Mouse (Mus musculus): ENCODE results near the gene Slc43a3. TPM values are rescaled to one million over a fixed set of nuclear protein-coding genes. Genes with fewer than 3 reads are reported as not detected.
"Not testable (repeated sequence)": the region's sequence is repeated elsewhere in the genome, so short reads cannot be mapped to it uniquely, and the experiment has no call there.

Slc43a3 gene
- polyA plus RNA-seq, 1 experiment from 2014 or later: 107 TPM

DNA sequence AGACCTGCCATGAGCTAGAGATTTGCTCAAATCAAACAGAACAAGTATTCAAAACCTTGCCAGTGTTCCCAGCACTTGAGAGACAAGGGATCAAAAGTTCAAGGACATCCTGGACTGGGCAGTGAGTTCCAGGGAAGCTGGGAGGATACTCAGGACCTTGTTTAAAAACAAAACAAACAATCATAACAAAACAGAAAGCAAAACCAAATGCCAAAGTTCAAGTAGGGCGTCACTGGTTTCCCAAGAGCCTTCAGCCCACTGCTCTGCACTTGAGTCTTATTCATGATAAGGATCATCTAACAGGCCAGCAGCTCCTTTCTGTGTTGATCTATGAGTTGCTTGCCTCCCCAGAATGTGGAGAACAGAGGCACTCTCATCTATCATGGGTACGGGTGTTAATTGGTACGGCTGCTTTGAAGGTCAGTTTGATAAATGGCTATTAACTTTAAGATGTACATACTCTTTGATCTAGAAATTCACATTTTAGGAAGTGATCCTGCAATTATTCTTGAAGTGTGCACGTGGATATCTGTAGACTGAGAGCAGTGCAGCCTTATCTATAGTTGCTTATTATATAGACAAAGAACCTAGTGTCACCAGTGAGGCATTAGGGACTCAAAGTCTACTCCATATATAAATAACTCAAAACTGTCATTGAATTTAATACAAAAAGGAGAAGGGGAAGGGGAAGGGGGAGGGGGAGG lies 40.7 kb upstream of the Slc43a3 start:
- H3K4me2 ChIP-seq: no peak overlapping the region
- no peak overlapping the region for H3K4me3 ChIP-seq (ENCODE audit: low read depth, low read length)
- WGBS: 49% methylated on average over 4 of the region's 4 CpGs
- no peaks in the 10 kb centered on the region for H3K9me3 ChIP-seq (ENCODE audit: control insufficient read depth, low read length)
- H3K4me1 ChIP-seq (replicated peaks; ENCODE audit: control insufficient read depth, insufficient read depth, low read length): no peaks in the 10 kb centered on the region
- no peaks in the 10 kb centered on the region for H3K36me3 ChIP-seq (ENCODE audit: control insufficient read depth, insufficient read depth, low read length)
- ATAC-seq (replicated peaks; ENCODE audit: low FRiP score) (no peak; the same call in 1 of the 2 replicates), DNase-seq (ENCODE audit: low spot score) (no peak)
- peaks cover 21% of the 10 kb centered on the region for H3K27me3 ChIP-seq (replicated peaks; ENCODE audit: control insufficient read depth, insufficient read depth, low read length)
- no peak overlapping the region for H3K9ac ChIP-seq (ENCODE audit: low read depth, low read length)
- no peak overlapping the region for H3K27ac ChIP-seq (ENCODE audit: low read depth, low read length)

GRCm38 (mm10) chr2:84896686-84897085 lies 39.7 kb upstream of the Slc43a3 start:
- not testable (repeated sequence) for DNase-seq (ENCODE audit: low spot score); H3K36me3 ChIP-seq (ENCODE audit: control insufficient read depth, insufficient read depth, low read length); H3K27ac ChIP-seq (ENCODE audit: low read depth, low read length); H3K4me1 ChIP-seq (replicated peaks; ENCODE audit: control insufficient read depth, insufficient read depth, low read length); H3K9me3 ChIP-seq (ENCODE audit: control insufficient read depth, low read length); H3K4me3 ChIP-seq (ENCODE audit: low read depth, low read length); ATAC-seq (replicated peaks; ENCODE audit: low FRiP score); H3K4me2 ChIP-seq; H3K9ac ChIP-seq (ENCODE audit: low read depth, low read length)
- WGBS: 82% methylated on average over 6 of the region's 6 CpGs
- H3K27me3 ChIP-seq (replicated peaks; ENCODE audit: control insufficient read depth, insufficient read depth, low read length): peaks cover 16% of the 10 kb centered on the region

- WGBS: 63% methylated on average over 3 of the region's 3 CpGs
- no peaks in the 10 kb centered on the region for H3K27me3 ChIP-seq (replicated peaks; ENCODE audit: control insufficient read depth, insufficient read depth, low read length)
Measured at GRCm38 (mm10) chr2:84912722-84913121, 23.7 kb upstream of the Slc43a3 start.

GRCm38 (mm10) chr2:84913881-84914280 lies 22.5 kb upstream of the Slc43a3 start:
- DNase-seq (ENCODE audit: low spot score) (peak; percentile 31), ATAC-seq (replicated peaks; ENCODE audit: low FRiP score) (no peak)
- no peak overlapping the region for H3K4me3 ChIP-seq (ENCODE audit: low read depth, low read length)
- no peaks in the 10 kb centered on the region for H3K36me3 ChIP-seq (ENCODE audit: control insufficient read depth, insufficient read depth, low read length)
- H3K27ac ChIP-seq (ENCODE audit: low read depth, low read length): no peak overlapping the region
- no peaks in the 10 kb centered on the region for H3K27me3 ChIP-seq (replicated peaks; ENCODE audit: control insufficient read depth, insufficient read depth, low read length)
- 61% methylated on average over 5 of the region's 5 CpGs for WGBS
- H3K4me2 ChIP-seq: no peak overlapping the region
- H3K9me3 ChIP-seq (ENCODE audit: control insufficient read depth, low read length): no peaks in the 10 kb centered on the region
- H3K4me1 ChIP-seq (replicated peaks; ENCODE audit: control insufficient read depth, insufficient read depth, low read length): peaks cover 8% of the 10 kb centered on the region; the same call in 1 of the 2 replicates
- no peak overlapping the region for H3K9ac ChIP-seq (ENCODE audit: low read depth, low read length)

More at GRCm38 (mm10) chr2:84912722-84913121, 23.7 kb upstream of the Slc43a3 start:
- peaks cover 8% of the 10 kb centered on the region; the same call in 1 of the 2 replicates for H3K4me1 ChIP-seq (replicated peaks; ENCODE audit: control insufficient read depth, insufficient read depth, low read length)
- no peak for ATAC-seq (replicated peaks; ENCODE audit: low FRiP score)
- H3K27ac ChIP-seq (ENCODE audit: low read depth, low read length): no peak overlapping the region
- H3K9me3 ChIP-seq (ENCODE audit: control insufficient read depth, low read length): no peaks in the 10 kb centered on the region
- DNase-seq (ENCODE audit: low spot score): peak; percentile 22
- no peaks in the 10 kb centered on the region for H3K36me3 ChIP-seq (ENCODE audit: control insufficient read depth, insufficient read depth, low read length)
- H3K9ac ChIP-seq (ENCODE audit: low read depth, low read length): no peak overlapping the region
- H3K4me3 ChIP-seq (ENCODE audit: low read depth, low read length): no peak overlapping the region
- H3K4me2 ChIP-seq: no peak overlapping the region

DNA sequence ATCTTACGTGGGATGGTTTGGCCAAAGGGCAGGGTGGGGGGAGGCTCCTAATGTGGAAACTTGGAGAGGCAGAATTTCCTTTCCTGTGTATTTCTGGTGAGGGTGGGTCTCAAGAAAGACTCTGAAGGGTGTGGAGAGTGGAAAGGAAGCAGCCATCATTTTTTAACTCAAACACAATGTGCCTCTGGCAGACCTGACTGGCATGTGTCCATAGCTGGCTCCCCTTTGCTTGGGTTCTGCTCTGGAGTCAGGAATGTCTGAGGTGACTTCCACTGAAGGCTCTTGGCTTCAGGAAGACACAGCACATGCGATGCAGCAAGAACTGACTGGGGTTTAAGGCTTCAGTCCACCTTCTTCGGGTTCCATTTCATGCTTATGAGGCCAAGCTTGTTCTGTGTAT lies 21.0 kb upstream of the Slc43a3 start:
- ATAC-seq (replicated peaks; ENCODE audit: low FRiP score) (no peak), DNase-seq (ENCODE audit: low spot score) (peak; percentile 28)
- no peaks in the 10 kb centered on the region for H3K9me3 ChIP-seq (ENCODE audit: control insufficient read depth, low read length)
- no peak overlapping the region for H3K27ac ChIP-seq (ENCODE audit: low read depth, low read length)
- no peak overlapping the region for H3K4me2 ChIP-seq
- H3K27me3 ChIP-seq (replicated peaks; ENCODE audit: control insufficient read depth, insufficient read depth, low read length): no peaks in the 10 kb centered on the region
- 73% methylated on average over 3 of the region's 3 CpGs for WGBS
- H3K9ac ChIP-seq (ENCODE audit: low read depth, low read length): no peak overlapping the region
- no peak overlapping the region for H3K4me3 ChIP-seq (ENCODE audit: low read depth, low read length)
- H3K36me3 ChIP-seq (ENCODE audit: control insufficient read depth, insufficient read depth, low read length): no peaks in the 10 kb centered on the region
- H3K4me1 ChIP-seq (replicated peaks; ENCODE audit: control insufficient read depth, insufficient read depth, low read length): peaks cover 8% of the 10 kb centered on the region; the same call in 1 of the 2 replicates

DNA sequence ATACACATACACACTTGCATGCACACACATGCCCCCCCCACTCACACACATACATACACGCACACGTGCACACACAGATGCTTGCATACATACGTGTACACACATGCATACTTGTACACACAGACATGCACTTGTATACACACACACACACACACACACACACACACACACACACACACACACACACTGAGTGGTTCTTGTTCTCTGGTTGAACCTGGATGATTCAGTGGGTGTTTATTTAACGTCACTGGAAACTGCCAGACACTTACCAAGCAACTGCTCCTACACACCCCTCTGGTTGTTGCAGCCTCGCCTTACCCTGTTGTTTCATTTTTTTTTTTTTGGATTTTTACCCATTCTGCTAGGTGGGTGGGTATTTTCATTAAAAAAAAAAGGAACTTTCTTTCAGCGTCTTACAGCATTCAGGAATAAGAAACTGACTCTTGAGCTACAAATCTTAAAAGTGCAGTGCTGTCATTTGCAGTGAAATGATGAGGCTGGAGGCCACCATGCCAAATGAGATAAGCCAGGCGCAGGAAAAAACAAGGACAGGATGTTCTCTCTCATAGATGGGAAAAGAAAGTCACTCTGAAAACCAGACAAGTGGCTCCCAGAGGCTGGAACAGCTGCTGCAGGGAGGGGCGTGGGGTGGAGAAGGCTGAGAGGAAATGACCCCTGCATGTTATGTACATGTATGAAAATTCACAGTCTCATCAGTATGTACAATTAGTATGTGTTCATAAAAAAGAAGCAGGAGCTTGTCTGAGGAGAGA lies 19.6 kb upstream of the Slc43a3 start:
- no peak for ATAC-seq (replicated peaks; ENCODE audit: low FRiP score)
- H3K4me3 ChIP-seq (ENCODE audit: low read depth, low read length): no peak overlapping the region
- H3K4me1 ChIP-seq (replicated peaks; ENCODE audit: control insufficient read depth, insufficient read depth, low read length): peaks cover 8% of the 10 kb centered on the region; the same call in 1 of the 2 replicates
- H3K9me3 ChIP-seq (ENCODE audit: control insufficient read depth, low read length): no peaks in the 10 kb centered on the region
- no peaks in the 10 kb centered on the region for H3K36me3 ChIP-seq (ENCODE audit: control insufficient read depth, insufficient read depth, low read length)
- no peaks in the 10 kb centered on the region for H3K27me3 ChIP-seq (replicated peaks; ENCODE audit: control insufficient read depth, insufficient read depth, low read length)
- no peak overlapping the region for H3K9ac ChIP-seq (ENCODE audit: low read depth, low read length)
- WGBS: 57% methylated on average over 8 of the region's 8 CpGs
- H3K27ac ChIP-seq (ENCODE audit: low read depth, low read length): 0 out of 2 replicates have a peak overlapping the region, but pooled peaks have one; percentile 25
- DNase-seq (ENCODE audit: low spot score): peak; percentile 33
- H3K4me2 ChIP-seq: no peak overlapping the region

DNA sequence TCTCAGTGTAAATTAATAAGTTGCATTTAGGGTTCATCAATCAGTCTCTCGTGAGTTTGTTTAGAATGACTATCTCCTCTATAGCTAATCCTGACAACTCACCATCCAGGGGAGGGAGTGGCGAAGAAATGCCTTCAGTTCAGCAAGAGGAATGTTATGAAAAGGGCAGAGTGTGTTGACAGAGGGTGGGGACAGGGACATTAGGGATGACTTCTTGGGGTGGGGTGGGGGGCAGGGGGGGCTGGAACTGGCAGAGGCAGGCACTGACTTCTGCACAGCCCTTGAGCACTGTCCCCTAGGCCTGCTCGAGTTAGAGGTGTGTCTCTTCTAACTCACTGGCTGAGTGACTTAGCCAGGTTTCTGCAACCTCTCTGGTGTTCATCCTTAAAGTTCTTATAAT lies 18.2 kb upstream of the Slc43a3 start:
- H3K4me3 ChIP-seq (ENCODE audit: low read depth, low read length): no peak overlapping the region
- H3K4me1 ChIP-seq (replicated peaks; ENCODE audit: control insufficient read depth, insufficient read depth, low read length): peaks cover 8% of the 10 kb centered on the region; the same call in 1 of the 2 replicates
- H3K9me3 ChIP-seq (ENCODE audit: control insufficient read depth, low read length): no peaks in the 10 kb centered on the region
- DNase-seq (ENCODE audit: low spot score) (peak; percentile 28), ATAC-seq (replicated peaks; ENCODE audit: low FRiP score) (no peak)
- H3K9ac ChIP-seq (ENCODE audit: low read depth, low read length): no peak overlapping the region
- H3K27ac ChIP-seq (ENCODE audit: low read depth, low read length): 0 out of 2 replicates have a peak overlapping the region, but pooled peaks have one; percentile 13
- 61% methylated on average over 3 of the region's 3 CpGs for WGBS
- H3K27me3 ChIP-seq (replicated peaks; ENCODE audit: control insufficient read depth, insufficient read depth, low read length): no peaks in the 10 kb centered on the region
- H3K4me2 ChIP-seq: no peak overlapping the region
- no peaks in the 10 kb centered on the region for H3K36me3 ChIP-seq (ENCODE audit: control insufficient read depth, insufficient read depth, low read length)

GRCm38 (mm10) chr2:84919601-84920108 lies 16.7 kb upstream of the Slc43a3 start:
- Histone ChIP-seq H3K9ac (ENCODE audit: low read depth, low read length) (no peak overlapping the region), H3K4me3 (ENCODE audit: low read depth, low read length) (no peak overlapping the region), H3K4me1 (replicated peaks; ENCODE audit: control insufficient read depth, insufficient read depth, low read length) (peaks cover 4% of the 10 kb centered on the region; the same call in 1 of the 2 replicates), H3K27me3 (replicated peaks; ENCODE audit: control insufficient read depth, insufficient read depth, low read length) (no peaks in the 10 kb centered on the region), H3K36me3 (ENCODE audit: control insufficient read depth, insufficient read depth, low read length) (no peaks in the 10 kb centered on the region), H3K9me3 (ENCODE audit: control insufficient read depth, low read length) (peaks cover 2% of the 10 kb centered on the region; the same call in 1 of the 2 replicates), H3K4me2 (no peak overlapping the region), H3K27ac (ENCODE audit: low read depth, low read length) (no peak overlapping the region)
- peak; percentile 21 for DNase-seq (ENCODE audit: low spot score)
- 73% methylated on average over 10 of the region's 10 CpGs for WGBS
- no peak for ATAC-seq (replicated peaks; ENCODE audit: low FRiP score)
